9 mouse cellular contexts compared by ENCODE assay signal in genomic region chrX:159414829-159415673, GRCm38 (mm10). TPM values are rescaled to one million over a fixed set of nuclear protein-coding genes. Genes with fewer than 3 reads are reported as not detected.
A peak's percentile ranks its signal among the peaks of the same experiment; 100 is the strongest.
DNase-seq lines count a peak whose midpoint lies in the region; ATAC-seq and TF ChIP-seq lines count a peak whose summit lies in the region.
"Had no signal": no experiment of that assay in that cellular context is flagged by ENCODE, and none has a peak within 500 bp of the region (broad histone marks: within the 10 kb centered on the region; RNA-seq: fewer than 3 reads in every experiment).

No protein-coding gene starts in this region.

- DNase-seq in kidney, adult 2 months = no peak
- no peak for DNase-seq in kidney, adult 8-10 months
- DNase-seq in R1 (ENCODE audit: low read depth, low spot score) = peak; percentile 23
- DNase-seq in embryonic facial prominence, embryonic 14.5 days (ENCODE audit: low spot score) = no peak
- DNase-seq in intestine, embryonic 14.5 days (ENCODE audit: low spot score) = peak; percentile 56
- peak; percentile 11 to 14 for DNase-seq in right cerebral cortex, adult 2 months (ENCODE audit: low spot score in 2 of 2)
- DNase-seq in c-Kit-positive CD71-positive TER-119-positive erythroid progenitor cells, embryonic 14.5 days (ENCODE audit: low spot score) = no peak

- peak; percentile 30 for ATAC-seq in embryonic facial prominence, embryonic 14.5 days (ENCODE audit: low read depth)
- ATAC-seq in intestine, embryonic 14.5 days (replicated peaks; ENCODE audit: low FRiP score, low TSS enrichment, low read depth) = peak; percentile 64
- ATAC-seq in liver, embryonic 12.5 days = no peak

- TF ChIP-seq CTCF in kidney, adult 2 months (conservative IDR thresholded peaks at IDR 0.05; ENCODE audit: insufficient read depth, insufficient read length, low read depth, low read length) = no peak

- H3K27me3 ChIP-seq in kidney, adult 2 months (replicated peaks; ENCODE audit: control insufficient read depth, insufficient read depth, low read length) = no peaks in the 10 kb centered on the region; the same call in 1 of the 2 replicates
- peaks cover 32% of the 10 kb centered on the region for H3K27me3 ChIP-seq in embryonic facial prominence, embryonic 14.5 days (replicated peaks; ENCODE audit: control insufficient read depth, insufficient read depth, low read length)
- peaks cover 37% of the 10 kb centered on the region for H3K27me3 ChIP-seq in intestine, embryonic 14.5 days (replicated peaks; ENCODE audit: control insufficient read depth, insufficient read depth, low read length)
- H3K27me3 ChIP-seq in liver, embryonic 12.5 days (replicated peaks) = peaks cover 49% of the 10 kb centered on the region

- no peaks in the 10 kb centered on the region for H3K4me1 ChIP-seq in kidney, adult 2 months (ENCODE audit: control insufficient read depth, insufficient read depth, low read length)
- no peaks in the 10 kb centered on the region for H3K4me1 ChIP-seq in embryonic facial prominence, embryonic 14.5 days (ENCODE audit: control insufficient read depth, insufficient read depth, low read length)
- no peaks in the 10 kb centered on the region for H3K4me1 ChIP-seq in intestine, embryonic 14.5 days (replicated peaks; ENCODE audit: control insufficient read depth, insufficient read depth, low read length)
- H3K4me1 ChIP-seq in liver, embryonic 12.5 days = 0 out of 2 replicates have a peak, but pooled peaks cover 3% of the 10 kb centered on the region

- no peaks in the 10 kb centered on the region for H3K36me3 ChIP-seq in kidney, adult 2 months (ENCODE audit: control insufficient read depth, insufficient read depth, low read length)
- no peaks in the 10 kb centered on the region for H3K36me3 ChIP-seq in embryonic facial prominence, embryonic 14.5 days (ENCODE audit: control insufficient read depth, insufficient read depth, low read length)
- no peaks in the 10 kb centered on the region for H3K36me3 ChIP-seq in intestine, embryonic 14.5 days (ENCODE audit: control insufficient read depth, insufficient read depth, low read length)
- no peaks in the 10 kb centered on the region for H3K36me3 ChIP-seq in liver, embryonic 12.5 days

- H3K4me3 ChIP-seq in kidney, adult 2 months (ENCODE audit: insufficient read depth, low read depth, low read length) = 0 out of 2 replicates have a peak overlapping the region, but pooled peaks have one; percentile 25
- H3K4me3 ChIP-seq in embryonic facial prominence, embryonic 14.5 days (ENCODE audit: low read depth, low read length) = peak overlapping the region; percentile 51
- H3K4me3 ChIP-seq in intestine, embryonic 14.5 days (ENCODE audit: low read depth, low read length) = peak overlapping the region; percentile 42
- peak overlapping the region; percentile 54 for H3K4me3 ChIP-seq in liver, embryonic 12.5 days

- peak overlapping the region; percentile 91 for H3K4me2 ChIP-seq in embryonic facial prominence, embryonic 14.5 days (ENCODE audit: low read depth, low read length)
- H3K4me2 ChIP-seq in intestine, embryonic 14.5 days (ENCODE audit: low read length) = peak overlapping the region; percentile 82
- H3K4me2 ChIP-seq in liver, embryonic 12.5 days = peak overlapping the region; percentile 77

- no peak for TF ChIP-seq POLR2A in kidney, adult 2 months (IDR thresholded peaks at IDR 0.05; ENCODE audit: low read depth, low read length)

- 1% methylated on average over 52 of the region's 65 CpGs for whole genome bisulfite sequencing in kidney, adult 2 months
- 24% methylated on average over 24 of the region's 65 CpGs for WGBS in embryonic facial prominence, embryonic 14.5 days
- 17% methylated on average over 56 of the region's 65 CpGs for WGBS in intestine, embryonic 14.5 days
- 9% methylated on average over 34 of the region's 65 CpGs for WGBS in liver, embryonic 12.5 days (ENCODE audit: insufficient replicate concordance)

- H3K27ac ChIP-seq in kidney, adult 2 months (ENCODE audit: insufficient read depth, low read depth, low read length) = no peak overlapping the region
- no peak overlapping the region for H3K27ac ChIP-seq in embryonic facial prominence, embryonic 14.5 days (replicated peaks; ENCODE audit: low read depth, low read length)
- H3K27ac ChIP-seq in intestine, embryonic 14.5 days (ENCODE audit: low read depth) = no peak overlapping the region
- H3K27ac ChIP-seq in liver, embryonic 12.5 days = no peak overlapping the region
- H3K27ac ChIP-seq: macrophage had no signal

- peak overlapping the region; percentile 42; the same call in 1 of the 2 replicates for H3K9ac ChIP-seq in embryonic facial prominence, embryonic 14.5 days (ENCODE audit: low read depth, low read length)
- no peak overlapping the region for H3K9ac ChIP-seq in intestine, embryonic 14.5 days (ENCODE audit: low read length)
- H3K9ac ChIP-seq in liver, embryonic 12.5 days = no peak overlapping the region

- H3K9me3 ChIP-seq in embryonic facial prominence, embryonic 14.5 days (ENCODE audit: control insufficient read depth, low read length) = no peaks in the 10 kb centered on the region
- H3K9me3 ChIP-seq in intestine, embryonic 14.5 days (ENCODE audit: control insufficient read depth, low read length) = no peaks in the 10 kb centered on the region
- H3K9me3 ChIP-seq in liver, embryonic 12.5 days (replicated peaks) = no peaks in the 10 kb centered on the region

RNA-seq across cellular contexts. Expression of gene Map7d2, which starts 0.7 kb away (rescaled TPM):
- polyA plus RNA-seq in kidney, adult 2 months (2012; rRNA removed) = 0.07 and 0.14 TPM in 2 replicates
- 3.2 and 4.5 TPM in 2 replicates for polyA plus RNA-seq in embryonic facial prominence, embryonic 14.5 days (2014; fragmentation: Nextera tagmentation; extraction: Ambion mirVana)
- polyA plus RNA-seq in intestine, embryonic 14.5 days (2014; fragmentation: Nextera tagmentation; extraction: Ambion mirVana) = 1.6 and 1.9 TPM in 2 replicates
- polyA plus RNA-seq in liver, embryonic 12.5 days (2016; fragmentation: Nextera tagmentation; extraction: Ambion mirVana) = 0.13 and 0.18 TPM in 2 replicates
- polyA plus RNA-seq: macrophage had no signal

RNA-seq across cellular contexts. Expression of gene Eif1ax, which starts 43.1 kb away (rescaled TPM):
- 51.8 and 56.2 TPM in 2 replicates for polyA plus RNA-seq in kidney, adult 2 months (2012; rRNA removed)
- 115 and 118 TPM in 2 replicates for polyA plus RNA-seq in embryonic facial prominence, embryonic 14.5 days (2014; fragmentation: Nextera tagmentation; extraction: Ambion mirVana)
- 132 and 135 TPM in 2 replicates for polyA plus RNA-seq in intestine, embryonic 14.5 days (2014; fragmentation: Nextera tagmentation; extraction: Ambion mirVana)
- polyA plus RNA-seq in liver, embryonic 12.5 days (2016; fragmentation: Nextera tagmentation; extraction: Ambion mirVana) = 100 and 103 TPM in 2 replicates

Comparison
In these comparisons a context has a peak if more than half of its experiments do, and no peak if none do; other contexts are left out.
1. DNase-seq: peak in R1 (single experiment), intestine, embryonic 14.5 days (single experiment) and right cerebral cortex, adult 2 months (2 of 2); none in kidney, adult 2 months (single experiment), kidney, adult 8-10 months (0 of 2), embryonic facial prominence, embryonic 14.5 days (single experiment) and c-Kit-positive CD71-positive TER-119-positive erythroid progenitor cells, embryonic 14.5 days (single experiment).
2. Peak in every context shown above with its lines, with median percentiles within 50 percentile points of each other: H3K4me3 ChIP-seq and H3K4me2 ChIP-seq.